ENCODE assay signal across 22 mouse cellular contexts in the genomic region with DNA sequence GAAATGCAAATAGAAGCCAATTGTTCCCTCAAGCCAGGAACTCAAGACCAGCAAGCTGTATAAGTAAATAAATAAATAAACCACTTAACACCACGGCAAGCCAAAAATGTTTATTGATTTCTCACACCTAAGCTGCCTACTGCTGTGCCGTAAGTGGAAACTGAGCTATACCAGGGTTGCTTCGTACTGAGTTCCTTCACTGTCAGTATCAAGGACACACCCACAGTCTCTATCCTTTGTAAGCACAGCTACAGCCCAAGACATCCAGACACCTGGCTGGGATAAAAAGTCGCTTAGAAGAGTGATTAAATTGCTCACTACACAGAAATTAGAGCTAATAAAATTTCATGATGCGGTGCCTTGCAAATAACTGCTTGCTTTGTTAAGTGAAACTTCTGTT.
DNase-seq lines count a peak whose midpoint lies in the region; ATAC-seq lines count a peak whose summit lies in the region.
"Had no signal": no experiment of that assay in that cellular context is flagged by ENCODE, and none has a peak within 500 bp of the region (broad histone marks: within the 10 kb centered on the region; RNA-seq: fewer than 3 reads in every experiment).

No protein-coding gene starts in this region.

- WGBS in kidney, embryonic 14.5 days, result 25% methylated on average over 5 of the region's 5 CpGs
- 17% methylated on average over 5 of the region's 5 CpGs for WGBS in limb, embryonic 12.5 days
- WGBS in limb, embryonic 10.5 days, result 37% methylated on average over 5 of the region's 5 CpGs
- 16% methylated on average over 5 of the region's 5 CpGs for WGBS in limb, embryonic 13.5 days

- H3K9ac ChIP-seq in kidney, embryonic 14.5 days (ENCODE audit: low read depth, low read length), result no peak overlapping the region
- no peak overlapping the region for H3K9ac ChIP-seq in limb, embryonic 12.5 days (replicated peaks)
- H3K9ac ChIP-seq in limb, embryonic 13.5 days, result no peak overlapping the region
- H3K9ac ChIP-seq: forebrain, embryonic 13.5 days; hindbrain, embryonic 13.5 days had no signal

- H3K4me2 ChIP-seq in kidney, embryonic 14.5 days (replicated peaks; ENCODE audit: low read depth, low read length), result no peak overlapping the region
- H3K4me2 ChIP-seq in limb, embryonic 12.5 days, result peak overlapping the region; percentile 22
- peak overlapping the region; percentile 34 for H3K4me2 ChIP-seq in limb, embryonic 13.5 days (replicated peaks)
- H3K4me2 ChIP-seq: forebrain, embryonic 13.5 days; heart, embryonic 11.5 days; hindbrain, embryonic 13.5 days had no signal

- H3K36me3 ChIP-seq in kidney, embryonic 14.5 days (ENCODE audit: control insufficient read depth, insufficient read depth, low read length), result no peaks in the 10 kb centered on the region
- H3K36me3 ChIP-seq in limb, embryonic 12.5 days, result no peaks in the 10 kb centered on the region
- H3K36me3 ChIP-seq in limb, embryonic 10.5 days, result no peaks in the 10 kb centered on the region
- H3K36me3 ChIP-seq in limb, embryonic 13.5 days, result no peaks in the 10 kb centered on the region
- H3K36me3 ChIP-seq: forebrain, embryonic 10.5 days; G1E; hindbrain, embryonic 13.5 days had no signal

- DNase-seq in kidney, postnatal 4 days, result no peak
- no peak for DNase-seq in limb, embryonic 10.5 days (ENCODE audit: low spot score)
- no peak for DNase-seq in B cell, adult 2 months
- DNase-seq: adrenal gland, postnatal 10 days; adrenal gland, postnatal 36 days; cerebellum, adult 18-20 months; cerebellum, adult 9-10 months; cerebellum, postnatal 14 days; gastrocnemius, postnatal 10 days; gastrocnemius, postnatal 36 days had no signal

- H3K4me3 ChIP-seq in kidney, embryonic 14.5 days (ENCODE audit: low read length), result no peak overlapping the region
- no peak overlapping the region for H3K4me3 ChIP-seq in limb, embryonic 12.5 days (replicated peaks)
- no peak overlapping the region for H3K4me3 ChIP-seq in limb, embryonic 10.5 days
- no peak overlapping the region for H3K4me3 ChIP-seq in limb, embryonic 13.5 days
- H3K4me3 ChIP-seq: forebrain, embryonic 10.5 days; forebrain, embryonic 13.5 days; hindbrain, embryonic 13.5 days had no signal

- peaks cover 4% of the 10 kb centered on the region; the same call in 1 of the 2 replicates for H3K4me1 ChIP-seq in kidney, embryonic 14.5 days (ENCODE audit: control insufficient read depth, insufficient read depth, low read length)
- peaks cover 21% of the 10 kb centered on the region for H3K4me1 ChIP-seq in limb, embryonic 12.5 days (replicated peaks)
- H3K4me1 ChIP-seq in limb, embryonic 10.5 days, result peaks cover 21% of the 10 kb centered on the region
- H3K4me1 ChIP-seq in limb, embryonic 13.5 days, result peaks cover 18% of the 10 kb centered on the region
- H3K4me1 ChIP-seq: forebrain, embryonic 10.5 days; forebrain, embryonic 13.5 days; hindbrain, embryonic 13.5 days had no signal

- H3K9me3 ChIP-seq in kidney, embryonic 14.5 days (ENCODE audit: control insufficient read depth, low read length), result no peaks in the 10 kb centered on the region
- H3K9me3 ChIP-seq in limb, embryonic 12.5 days, result no peaks in the 10 kb centered on the region
- no peaks in the 10 kb centered on the region for H3K9me3 ChIP-seq in limb, embryonic 10.5 days (replicated peaks)
- H3K9me3 ChIP-seq in limb, embryonic 13.5 days, result no peaks in the 10 kb centered on the region
- H3K9me3 ChIP-seq: forebrain, embryonic 10.5 days; forebrain, embryonic 13.5 days; G1E; hindbrain, embryonic 13.5 days had no signal

- peak; percentile 72; the same call in 1 of the 2 replicates for ATAC-seq in kidney, embryonic 14.5 days (ENCODE audit: low FRiP score, low TSS enrichment)
- ATAC-seq in limb, embryonic 12.5 days (ENCODE audit: insufficient number of reproducible peaks, insufficient read depth, low FRiP score, low TSS enrichment, low read depth), result no peak
- no peak for ATAC-seq in limb, embryonic 13.5 days (ENCODE audit: low FRiP score, low read depth)
- ATAC-seq: forebrain, embryonic 13.5 days; forebrain, embryonic 16.5 days; hindbrain, embryonic 16.5 days; Patski had no signal

- no peaks in the 10 kb centered on the region for H3K27me3 ChIP-seq in kidney, embryonic 14.5 days (ENCODE audit: control insufficient read depth, insufficient read depth, low read length)
- H3K27me3 ChIP-seq in limb, embryonic 12.5 days, result no peaks in the 10 kb centered on the region
- H3K27me3 ChIP-seq in limb, embryonic 10.5 days (ENCODE audit: low read depth, poor library complexity, severe bottlenecking), result no peaks in the 10 kb centered on the region
- no peaks in the 10 kb centered on the region for H3K27me3 ChIP-seq in limb, embryonic 13.5 days
- H3K27me3 ChIP-seq: CH12.LX; forebrain, embryonic 13.5 days; hindbrain, embryonic 13.5 days had no signal

- H3K27ac ChIP-seq in kidney, embryonic 14.5 days (ENCODE audit: low read depth, low read length), result no peak overlapping the region
- no peak overlapping the region for H3K27ac ChIP-seq in limb, embryonic 12.5 days
- no peak overlapping the region for H3K27ac ChIP-seq in limb, embryonic 10.5 days
- H3K27ac ChIP-seq in limb, embryonic 13.5 days, result no peak overlapping the region; the same call in 1 of the 2 replicates
- H3K27ac ChIP-seq: forebrain, embryonic 10.5 days; forebrain, embryonic 13.5 days; hindbrain, embryonic 13.5 days had no signal
